Mouse (Mus musculus) mouse embryonic stem cell (cell line): ENCODE measurements around the gene Cybrd1.

Source experiments
- in situ Hi-C, 2 experiments: fragments of 300-500 bp; cut with MboI; formaldehyde crosslinking; loops; 1 replicate in 1 of 2; 3 replicates in 1 of 2; pipeline ENCODE4 v1.14.3; 2019 to 2020; ENCODE audit warnings: low sequenced_read_pairs in 2 of 2, low pct_unique_long_range_greater_than_20kb in 1 of 2, mixed read lengths in 1 of 2; ENCODE audit not compliant: unreplicated experiment in 1 of 2

Cybrd1 gene

GRCm38 (mm10) chr2:71117797-71118708 is at the start of gene Cybrd1:
TSS of gene Cybrd1 (plus strand) at chr2:71117923.
- in situ Hi-C loops: loop anchor here in 1 of 2 experiments (10.0 kb wide), 1 partner anchor 423 kb away; no protein-coding TSS in a partner anchor

DNA sequence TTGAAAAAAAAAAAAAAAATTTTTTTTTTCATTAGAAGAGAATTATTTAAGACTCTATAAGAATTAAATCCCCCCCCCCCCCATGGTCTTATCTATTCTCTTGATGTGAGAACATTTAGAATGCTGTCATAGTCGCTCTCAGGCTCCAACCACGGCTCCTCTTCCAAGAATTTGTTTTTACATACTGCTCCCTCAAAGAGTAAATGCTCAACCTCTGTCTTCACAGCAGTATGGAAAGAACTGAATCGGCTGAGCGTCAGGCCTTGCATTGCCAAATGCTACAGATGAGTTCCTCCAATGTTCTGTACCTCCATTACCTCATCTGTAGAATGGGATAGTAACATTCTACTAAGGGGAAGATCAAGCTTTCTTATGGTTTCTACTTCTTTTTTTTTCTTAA is 46.1 kb upstream of the Cybrd1 start:
- in situ Hi-C loops: no loop called here

- in situ Hi-C loops: no loop called here
Measured at GRCm38 (mm10) chr2:71073330-71073729, 44.4 kb upstream of the Cybrd1 start.

DNA sequence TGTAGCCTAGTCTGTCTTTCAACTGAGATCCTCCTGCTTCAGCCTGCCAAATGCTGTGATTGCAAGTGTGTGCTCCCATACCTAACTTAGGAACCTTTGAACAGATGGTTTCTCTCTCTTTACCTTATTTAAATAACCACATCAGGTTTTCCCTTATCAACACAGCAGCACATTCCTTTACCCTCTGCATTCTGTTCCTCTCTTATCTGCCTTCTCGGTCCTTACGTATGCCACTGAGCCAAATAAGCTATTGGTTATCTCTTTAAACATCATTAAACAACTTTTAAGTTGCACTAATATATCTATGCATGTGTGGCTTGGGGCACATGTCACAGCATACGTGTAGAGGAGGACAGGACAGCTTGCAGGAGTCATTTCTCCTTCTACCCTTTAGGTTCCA is 43.9 kb upstream of the Cybrd1 start:
- in situ Hi-C loops: no loop called here

GRCm38 (mm10) chr2:71082416-71082815 is 35.3 kb upstream of the Cybrd1 start:
- in situ Hi-C loops: no loop called here

- in situ Hi-C loops: no loop called here
Measured at GRCm38 (mm10) chr2:71083454-71084193, 34.1 kb upstream of the Cybrd1 start.

GRCm38 (mm10) chr2:71089766-71090165 is 28.0 kb upstream of the Cybrd1 start:
- in situ Hi-C loops: no loop called here

GRCm38 (mm10) chr2:71090660-71091445 is 26.9 kb upstream of the Cybrd1 start:
- in situ Hi-C loops: no loop called here

GRCm38 (mm10) chr2:71096170-71096569 is 21.6 kb upstream of the Cybrd1 start:
- in situ Hi-C loops: no loop called here

DNA sequence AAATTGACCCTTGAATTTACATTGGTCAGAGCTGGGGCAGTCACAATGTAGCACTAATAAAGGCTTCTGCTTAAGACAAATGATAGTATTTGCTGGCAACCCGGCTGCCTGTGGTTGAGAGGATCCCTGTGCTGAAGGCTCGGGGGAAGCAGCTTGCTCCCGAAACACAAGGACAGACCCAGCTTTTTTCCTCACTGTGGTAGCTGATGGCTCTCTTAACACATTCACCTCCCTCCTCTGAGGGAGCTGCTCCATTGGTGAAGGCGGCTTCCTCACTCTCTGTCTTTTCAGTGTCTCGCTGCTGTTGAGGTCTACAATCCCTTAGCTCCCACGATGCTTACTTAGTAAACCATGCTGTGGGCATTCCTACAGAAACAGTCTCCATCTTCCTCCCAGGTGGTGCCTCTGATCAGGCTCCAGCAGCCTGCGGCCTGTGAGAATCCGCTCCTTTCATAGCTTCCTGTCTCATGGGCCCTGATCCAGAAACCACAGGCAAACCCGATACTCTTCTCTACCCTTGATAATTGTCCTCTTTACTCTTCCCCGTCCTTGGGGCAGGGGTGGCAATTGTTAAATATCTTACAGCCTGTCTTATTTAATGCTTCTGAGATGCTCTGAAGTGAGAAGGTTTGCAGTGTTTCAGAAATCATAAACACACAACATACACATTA is 15.0 kb upstream of the Cybrd1 start:
- in situ Hi-C loops: no loop called here

DNA sequence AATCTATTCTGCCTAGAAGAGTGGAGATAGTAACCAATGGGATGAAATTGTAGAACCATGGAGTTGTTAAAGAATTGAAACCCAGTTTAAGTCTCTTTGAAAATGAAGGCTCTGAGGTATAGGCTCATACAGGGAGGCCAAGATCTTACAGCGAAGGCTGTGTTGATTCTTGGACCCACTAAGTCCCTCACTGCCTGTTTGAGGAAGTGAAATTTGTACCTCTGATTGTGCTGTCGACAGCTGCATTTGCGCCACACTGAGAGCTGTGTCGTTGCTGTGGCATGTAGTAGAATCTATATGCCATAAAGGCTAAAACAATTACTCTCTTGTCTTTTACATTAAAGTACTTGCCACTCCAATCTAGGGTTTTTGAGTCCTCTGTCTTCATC is 14.4 kb upstream of the Cybrd1 start:
- in situ Hi-C loops: no loop called here

- in situ Hi-C loops: no loop called here
Measured at GRCm38 (mm10) chr2:71104696-71105095, 13.0 kb upstream of the Cybrd1 start.

DNA sequence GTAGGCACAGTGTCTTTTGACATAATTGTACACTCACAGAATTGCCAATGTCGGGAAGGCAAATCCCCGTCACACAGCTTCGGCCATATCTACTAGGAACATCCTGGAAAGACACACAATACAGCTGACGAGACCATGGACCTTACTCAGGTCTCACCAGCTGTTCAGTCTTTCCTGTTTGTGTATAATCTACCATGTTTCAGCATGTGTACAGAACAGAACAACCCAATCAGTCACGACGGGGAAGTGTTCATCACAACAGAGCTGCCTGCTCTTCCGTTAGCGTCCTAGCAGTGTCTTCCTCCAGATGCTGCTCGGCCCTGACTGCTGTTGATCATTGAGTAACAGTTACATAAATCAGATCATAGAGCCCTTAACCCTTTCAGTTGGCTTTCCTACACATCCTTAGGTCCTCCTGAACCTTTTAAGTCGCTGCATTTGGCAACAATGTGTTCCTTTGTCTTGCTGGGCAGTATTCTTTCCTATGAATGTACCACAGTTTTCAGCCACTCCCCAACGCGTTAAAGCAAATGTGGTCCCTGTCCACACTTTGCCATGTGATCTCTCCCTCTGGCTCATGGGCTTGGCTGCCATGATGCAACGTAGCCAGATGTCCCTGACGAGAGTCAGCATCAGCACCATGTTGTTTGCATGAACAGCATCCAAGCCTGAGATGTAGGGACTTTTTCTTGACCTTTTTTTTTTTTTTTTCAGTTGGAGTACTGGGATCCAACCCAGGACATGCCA is 12.1 kb upstream of the Cybrd1 start:
- in situ Hi-C loops: no loop called here

DNA sequence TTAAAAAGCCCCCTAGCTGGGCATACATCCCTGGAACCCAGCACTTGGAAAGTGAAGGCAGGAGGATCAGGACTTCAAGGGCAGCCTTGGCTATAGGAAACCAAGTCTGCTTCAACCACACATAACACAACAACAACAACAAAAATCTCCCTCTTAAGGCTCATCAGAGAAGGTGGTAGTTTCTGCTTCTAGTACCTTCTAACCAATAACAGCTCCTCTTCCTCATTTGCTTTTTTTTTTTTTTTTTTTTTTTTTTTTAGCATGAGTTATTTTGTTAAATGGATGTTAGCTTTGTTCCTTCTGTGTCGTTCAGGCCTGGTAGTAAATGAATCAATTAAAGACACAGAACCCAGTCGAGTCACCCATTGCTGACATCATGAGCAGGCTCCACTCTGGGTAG is 10.5 kb upstream of the Cybrd1 start:
- in situ Hi-C loops: no loop called here

GRCm38 (mm10) chr2:71108541-71108940 is 9.2 kb upstream of the Cybrd1 start:
- in situ Hi-C loops: no loop called here

DNA sequence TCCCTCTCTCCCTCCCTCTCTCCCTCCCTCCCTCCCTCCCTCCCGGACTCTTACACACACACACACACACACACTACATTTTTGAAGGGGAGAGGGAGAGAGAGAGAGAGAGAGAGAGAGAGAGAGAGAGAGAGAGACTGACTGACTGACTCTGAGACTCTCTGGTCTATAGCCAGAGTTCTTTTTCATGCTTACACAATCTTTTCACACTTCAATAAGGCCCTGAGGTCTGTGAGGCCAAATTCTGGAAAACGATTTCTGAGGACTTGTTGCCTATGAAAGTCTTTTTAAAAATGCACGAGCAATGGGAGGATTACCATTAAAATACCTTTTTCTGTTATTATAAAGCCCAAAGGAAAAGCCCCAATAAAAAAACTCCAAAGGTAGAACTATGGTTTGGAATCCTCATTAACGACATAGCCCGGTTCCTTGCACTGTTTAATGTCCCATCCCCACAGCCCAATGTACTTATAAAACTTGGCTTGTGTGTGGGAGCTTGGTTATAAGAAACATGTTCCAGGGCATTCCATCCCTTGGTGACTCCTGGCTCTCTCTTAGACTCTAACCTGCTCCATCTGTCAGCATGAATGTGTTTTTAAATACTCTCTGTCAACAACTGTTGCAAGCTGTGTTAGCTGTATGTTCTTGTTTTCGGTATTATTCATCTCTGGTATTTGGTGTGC is 4.1 kb upstream of the Cybrd1 start:
- in situ Hi-C loops: loop anchor here in 1 of 2 experiments (10.0 kb wide), 1 partner anchor 419 kb away; no protein-coding TSS in a partner anchor

DNA sequence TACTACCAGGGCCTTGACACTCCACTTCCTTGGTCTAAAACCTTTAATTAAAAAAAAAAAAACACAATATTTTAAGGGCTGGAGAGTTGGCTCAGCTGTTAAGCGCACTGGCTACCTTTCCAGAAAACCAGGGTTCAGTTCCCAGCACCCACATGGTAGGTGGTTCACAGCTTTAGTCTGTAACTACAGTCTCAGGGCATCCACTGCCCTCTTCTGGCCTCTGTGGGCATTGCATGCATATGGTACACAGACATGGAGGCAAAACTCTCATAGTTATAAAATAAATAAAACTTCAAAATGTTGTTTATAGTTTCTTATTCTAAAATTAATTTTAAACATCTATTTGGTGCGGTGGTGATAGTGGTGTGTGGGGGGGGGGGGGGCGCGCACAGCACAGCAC is 1.6 kb upstream of the Cybrd1 start:
- in situ Hi-C loops: loop anchor here in 1 of 2 experiments (10.0 kb wide), 1 partner anchor 421 kb away; no protein-coding TSS in a partner anchor
